ENCODE assay signal across 10 mouse cellular contexts in the genomic region with DNA sequence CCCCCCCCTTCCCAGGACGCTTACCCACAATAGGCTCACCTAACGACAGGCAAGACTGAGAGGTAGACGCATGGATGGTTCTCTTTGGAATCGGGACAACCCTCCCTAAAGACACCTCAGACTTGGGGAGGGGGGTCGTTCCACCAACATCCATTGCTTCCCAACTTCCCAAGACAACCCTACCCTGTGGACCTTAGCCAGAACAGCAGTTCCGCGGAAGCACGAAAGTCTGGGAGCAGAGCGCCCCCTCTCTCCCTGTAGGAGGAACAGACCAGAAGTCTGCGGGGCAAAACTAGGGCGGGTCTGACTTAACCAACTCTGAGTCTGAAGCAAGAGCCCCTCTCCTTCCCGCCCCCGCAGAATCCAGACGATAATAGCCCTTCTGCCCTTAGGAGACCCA. TPM values are rescaled to one million over a fixed set of nuclear protein-coding genes. Genes with fewer than 3 reads are reported as not detected.
DNase-seq lines count a peak whose midpoint lies in the region; ATAC-seq and TF ChIP-seq lines count a peak whose summit lies in the region.
"Had no signal": no experiment of that assay in that cellular context is flagged by ENCODE, and none has a peak within 500 bp of the region (broad histone marks: within the 10 kb centered on the region; RNA-seq: fewer than 3 reads in every experiment).

No protein-coding gene starts in this region.

- H3K9me3 ChIP-seq in neural tube, embryonic 12.5 days, result no peaks in the 10 kb centered on the region
- H3K9me3 ChIP-seq: embryonic facial prominence, embryonic 13.5 days; liver, embryonic 13.5 days had no signal

- H3K9ac ChIP-seq in neural tube, embryonic 12.5 days, result no peak overlapping the region
- H3K9ac ChIP-seq: embryonic facial prominence, embryonic 13.5 days; liver, embryonic 13.5 days had no signal

- 0 out of 2 replicates have a peak overlapping the region, but pooled peaks have one; percentile 98 for H3K4me2 ChIP-seq in neural tube, embryonic 12.5 days (replicated peaks)
- H3K4me2 ChIP-seq: liver, embryonic 13.5 days had no signal

- no peak overlapping the region for H3K4me3 ChIP-seq in thymus, adult 2 months (ENCODE audit: control insufficient read depth, insufficient read depth, low read length)
- no peak overlapping the region for H3K4me3 ChIP-seq in neural tube, embryonic 12.5 days

- H3K4me1 ChIP-seq in thymus, adult 2 months (replicated peaks; ENCODE audit: control insufficient read depth, insufficient read depth, low read length), result no peaks in the 10 kb centered on the region; the same call in 1 of the 2 replicates
- H3K4me1 ChIP-seq in neural tube, embryonic 12.5 days, result peaks cover 25% of the 10 kb centered on the region

- TF ChIP-seq CTCF in thymus, adult 2 months (IDR thresholded peaks at IDR 0.05; ENCODE audit: borderline replicate concordance, control insufficient read depth, extremely low read depth, insufficient read depth, low read length, poor library complexity), result no peak

- WGBS in thymus, adult 2 months, result 12% methylated on average over 14 of the region's 14 CpGs
- 5% methylated on average over 14 of the region's 14 CpGs for whole genome bisulfite sequencing in neural tube, embryonic 12.5 days

- no peak for ATAC-seq in cerebellum, adult (ENCODE audit: insufficient number of reproducible peaks, low FRiP score, low TSS enrichment)
- ATAC-seq in neural tube, embryonic 12.5 days (ENCODE audit: low FRiP score, low read depth), result no peak

- peak; percentile 18 for DNase-seq in cerebellum, adult 11 months
- peak; percentile 20 for DNase-seq in thymus, postnatal 4 days
- DNase-seq in thymus, adult 2 months, result no peak
- peak; percentile 50 to 63 for DNase-seq in heart, adult 9 months (ENCODE audit: low spot score in 2 of 2)
- DNase-seq in left cerebral cortex, postnatal 14 days (ENCODE audit: low spot score in 2 of 2), result peak; percentile 68 to 70
- DNase-seq in spleen, postnatal 4 days (ENCODE audit: low spot score in 2 of 2), result no peak
- DNase-seq: liver, embryonic 13.5 days had no signal

- H3K27me3 ChIP-seq in thymus, adult 2 months (ENCODE audit: control insufficient read depth, insufficient read depth, low read length), result peaks cover 23% of the 10 kb centered on the region
- H3K27me3 ChIP-seq in neural tube, embryonic 12.5 days (replicated peaks), result peaks cover 57% of the 10 kb centered on the region

- intact Hi-C loops in left cerebral cortex, postnatal 14 days (cut with DNase I), result loop anchor here (2.0 to 5.0 kb wide), 3 partner anchors 36 to 329 kb away; no protein-coding TSS in a partner anchor

- no peak for TF ChIP-seq POLR2A in thymus, adult 2 months (IDR thresholded peaks at IDR 0.05; ENCODE audit: control insufficient read depth, extremely low read depth, insufficient read depth, low read length, poor library complexity)

- H3K27ac ChIP-seq in thymus, adult 2 months (ENCODE audit: control insufficient read depth, insufficient read depth, low read length), result no peak overlapping the region
- H3K27ac ChIP-seq in neural tube, embryonic 12.5 days, result no peak overlapping the region
- H3K27ac ChIP-seq: embryonic facial prominence, embryonic 13.5 days; liver, embryonic 13.5 days had no signal

- no peaks in the 10 kb centered on the region for H3K36me3 ChIP-seq in thymus, adult 2 months (ENCODE audit: control insufficient read depth, insufficient read depth, low read length)
- no peaks in the 10 kb centered on the region for H3K36me3 ChIP-seq in neural tube, embryonic 12.5 days
- H3K36me3 ChIP-seq: embryonic facial prominence, embryonic 13.5 days; liver, embryonic 13.5 days had no signal

RNA-seq across cellular contexts. Expression of a gene that starts 1.5 kb away (rescaled TPM):
- polyA plus RNA-seq in thymus, adult 2 months (2012; rRNA removed), result 2.5 and 3.6 TPM in 2 replicates
- total RNA-seq in left cerebral cortex, postnatal 14 days (2021), result 1 to 10 TPM; 6.1 to 6.2 TPM
- polyA plus RNA-seq in neural tube, embryonic 12.5 days (2016; fragmentation: Nextera tagmentation; extraction: Ambion mirVana), result 2.1 and 3.0 TPM in 2 replicates

Comparison
In these comparisons a context has a peak if more than half of its experiments do, and no peak if none do; other contexts are left out.
1. DNase-seq: peak in cerebellum, adult 11 months (single experiment), thymus, postnatal 4 days (single experiment), heart, adult 9 months (2 of 2) and left cerebral cortex, postnatal 14 days (2 of 2); none in thymus, adult 2 months (single experiment) and spleen, postnatal 4 days (0 of 2).